Mouse (Mus musculus) heart, embryonic 11.5 days (tissue): ENCODE measurements around the gene Zscan26. TPM values are rescaled to one million over a fixed set of nuclear protein-coding genes. Genes with fewer than 3 reads are reported as not detected.
"Not testable (repeated sequence)": the region's sequence is repeated elsewhere in the genome, so short reads cannot be mapped to it uniquely, and the experiment has no call there.

Source experiments
- ATAC-seq: fragments of 200-750 bp; cut with Nextera tagmentation; replicated peaks from 2 replicates; pipeline ENCODE4 v1.8.0; 2017; ENCODE audit warnings: moderate library complexity; ENCODE audit not compliant: insufficient number of reproducible peaks, low FRiP score, low TSS enrichment
- H3K27ac ChIP-seq: fragments of 300-500 bp; sonication (generic); 2 replicates; pipeline ENCODE4 v1.5.1; 2014; ENCODE audit warnings: mild to moderate bottlenecking, low read depth, low read length
- H3K27me3 ChIP-seq: fragments of 300-500 bp; sonication (generic); 2 replicates; pipeline ENCODE4 v1.6.1; 2014; ENCODE audit warnings: mild to moderate bottlenecking, low read length, mixed read lengths; ENCODE audit not compliant: control insufficient read depth, insufficient read depth
- H3K36me3 ChIP-seq: fragments of 300-500 bp; sonication (generic); 2 replicates; pipeline ENCODE4 v1.6.1; 2014; ENCODE audit warnings: mild to moderate bottlenecking, low read length, moderate library complexity, mixed read lengths; ENCODE audit not compliant: control insufficient read depth, insufficient read depth
- H3K4me1 ChIP-seq: fragments of 300-500 bp; sonication (generic); 2 replicates; pipeline ENCODE4 v1.6.1; 2014; ENCODE audit warnings: low read length; ENCODE audit not compliant: control insufficient read depth, insufficient read depth
- H3K4me2 ChIP-seq: fragments of 300-500 bp; sonication (generic); 2 replicates; pipeline ENCODE4 v1.6.1; 2014; ENCODE audit warnings: mild to moderate bottlenecking, moderate library complexity
- H3K4me3 ChIP-seq: fragments of 300-500 bp; sonication (generic); 2 replicates; pipeline ENCODE4 v1.5.1; 2014; ENCODE audit warnings: low read depth, low read length
- H3K9ac ChIP-seq: fragments of 300-500 bp; sonication (generic); 2 replicates; pipeline ENCODE4 v1.6.1; 2014; ENCODE audit warnings: mild to moderate bottlenecking, low read depth, low read length, moderate library complexity
- H3K9me3 ChIP-seq: fragments of 300-500 bp; sonication (generic); replicated peaks from 2 replicates; pipeline ENCODE4 v1.6.1; 2016; ENCODE audit warnings: low read length; ENCODE audit not compliant: control insufficient read depth
- WGBS: fragments of 180-500 bp; shearing (Covaris S2); extraction: QIAGEN DNeasy Blood & Tissue Kit; methylation state at CpG from one replicate; pipeline ENCODE4 v1.1.7; 2014; ENCODE audit not compliant: insufficient replicate concordance; 5-methylcytosine and 5-hydroxymethylcytosine counted together
- polyA plus RNA-seq: library from polyadenylated mRNA; unstranded; fragments of >200 nt; fragmentation: Nextera tagmentation; extraction: Ambion mirVana; gene quantifications from 2 replicates; pipeline ENCODE4 v1.2.1, GENCODE M21; 2014

Zscan26 gene
- polyA plus RNA-seq, 1 experiment from 2014 or later: 26.7 TPM

DNA sequence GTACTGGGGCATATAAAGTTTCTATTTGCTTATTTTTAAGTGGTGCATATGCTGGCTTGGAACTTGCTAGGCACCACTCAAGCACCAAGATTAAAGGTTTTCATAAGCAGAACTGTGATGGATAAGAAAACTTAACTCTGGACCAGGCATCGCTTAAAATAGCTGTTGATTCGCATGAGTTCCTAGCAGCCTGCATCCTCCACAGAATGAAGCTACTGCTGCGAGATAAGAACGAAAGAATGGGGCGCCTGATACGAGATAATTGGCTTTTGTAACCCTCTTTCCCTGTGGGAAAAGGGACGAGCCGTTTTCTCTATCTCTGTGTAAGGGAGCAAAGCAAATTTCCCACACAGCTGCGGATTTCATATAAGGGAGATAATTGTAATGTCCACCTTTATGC lies 15.6 kb upstream of the Zscan26 start:
- 10% methylated on average over 9 of the region's 9 CpGs for WGBS
- Histone ChIP-seq H3K27me3 (no peaks in the 10 kb centered on the region), H3K4me2 (peak overlapping the region; percentile 99), H3K9me3 (no peaks in the 10 kb centered on the region), H3K4me1 (0 out of 2 replicates have a peak, but pooled peaks cover 2% of the 10 kb centered on the region), H3K9ac (no peak overlapping the region), H3K27ac (no peak overlapping the region), H3K4me3 (peak overlapping the region; percentile 62; the same call in 1 of the 2 replicates), H3K36me3 (no peaks in the 10 kb centered on the region)
- ATAC-seq: no peak

- H3K36me3 ChIP-seq: no peaks in the 10 kb centered on the region
- H3K27ac ChIP-seq: peak within 1 kb of the TSS; percentile 42; the same call in 1 of the 2 replicates
- peak within 1 kb of the TSS; percentile 99 for H3K4me2 ChIP-seq
- ATAC-seq: peak; percentile 98
- H3K4me1 ChIP-seq: 0 out of 2 replicates have a peak, but pooled peaks cover 2% of the 10 kb centered on the region
- under 1% methylated on average over 54 of the region's 54 CpGs for WGBS
- no peaks in the 10 kb centered on the region for H3K9me3 ChIP-seq
- H3K9ac ChIP-seq: peak within 1 kb of the TSS; percentile 84
- peak within 1 kb of the TSS; percentile 62 for H3K4me3 ChIP-seq
- no peaks in the 10 kb centered on the region for H3K27me3 ChIP-seq
These were observed 14.8 kb upstream of the Zscan26 start, which contains the start of gene Nkapl for GRCm38 (mm10) chr13:21468061-21469019. TSS of gene Nkapl (minus strand) at chr13:21468509.

DNA sequence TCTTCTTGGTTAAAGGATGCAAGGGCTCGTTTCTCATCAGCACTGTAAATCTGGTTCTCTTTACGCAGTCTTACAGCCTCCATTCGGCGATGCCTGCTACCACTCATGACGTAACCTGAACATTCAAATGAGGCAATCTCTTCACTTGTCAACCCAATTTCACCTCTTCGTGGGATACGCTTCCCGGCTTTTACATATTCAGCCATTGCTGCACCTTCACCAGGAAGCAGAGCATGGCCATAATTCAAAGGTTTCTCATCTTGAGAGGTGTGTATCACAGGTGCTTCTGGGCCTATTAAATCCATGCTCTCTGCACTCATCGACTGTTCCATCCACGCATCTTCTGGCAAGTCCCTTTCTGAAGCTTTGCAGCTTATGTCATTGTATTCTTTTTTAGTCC lies 13.8 kb upstream of the Zscan26 start:
- Histone ChIP-seq H3K36me3 (no peaks in the 10 kb centered on the region), H3K27me3 (no peaks in the 10 kb centered on the region), H3K9ac (no peak overlapping the region), H3K27ac (no peak overlapping the region), H3K4me2 (no peak overlapping the region), H3K4me3 (no peak overlapping the region), H3K4me1 (0 out of 2 replicates have a peak, but pooled peaks cover 2% of the 10 kb centered on the region), H3K9me3 (no peaks in the 10 kb centered on the region; the same call in 1 of the 2 replicates)
- 79% methylated on average over 10 of the region's 10 CpGs for WGBS
- no peak for ATAC-seq

GRCm38 (mm10) chr13:21462516-21462915 lies 9.0 kb upstream of the Zscan26 start:
- not testable (repeated sequence) for H3K27me3 ChIP-seq, H3K36me3 ChIP-seq, H3K4me2 ChIP-seq, H3K4me1 ChIP-seq, H3K4me3 ChIP-seq, H3K9me3 ChIP-seq, H3K9ac ChIP-seq, H3K27ac ChIP-seq, ATAC-seq
- WGBS: 55% methylated on average over 9 of the region's 9 CpGs

DNA sequence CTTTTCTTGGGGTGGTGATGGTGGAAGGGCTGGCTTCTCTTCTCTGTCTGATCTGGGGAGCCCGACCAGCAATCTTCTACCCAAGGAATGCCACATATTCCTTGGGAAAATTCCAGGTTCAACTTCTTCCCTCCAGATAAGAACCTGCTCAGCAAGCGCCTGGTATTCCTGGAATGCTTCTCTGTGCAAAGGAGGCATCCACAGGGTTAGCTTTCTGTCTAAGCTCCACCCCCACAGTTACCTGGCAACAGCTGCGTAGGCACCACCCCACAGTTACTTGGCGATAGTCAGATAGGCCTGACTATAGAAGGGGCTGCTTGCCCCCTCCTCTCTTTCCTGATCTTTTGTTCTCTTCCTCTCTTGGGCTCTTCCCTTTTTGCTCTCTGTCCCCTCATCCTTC lies 2.8 kb upstream of the Zscan26 start:
- Histone ChIP-seq H3K4me3 (no peak overlapping the region), H3K36me3 (no peaks in the 10 kb centered on the region), H3K27me3 (no peaks in the 10 kb centered on the region), H3K9ac (no peak overlapping the region), H3K27ac (peak overlapping the region; percentile 46; the same call in 1 of the 2 replicates), H3K4me2 (0 out of 2 replicates have a peak overlapping the region, but pooled peaks have one; percentile 16), H3K4me1 (peaks cover 12% of the 10 kb centered on the region), H3K9me3 (no peaks in the 10 kb centered on the region)
- WGBS: 3% methylated on average over 4 of the region's 4 CpGs
- peak; percentile 73; the same call in 1 of the 2 replicates for ATAC-seq

DNA sequence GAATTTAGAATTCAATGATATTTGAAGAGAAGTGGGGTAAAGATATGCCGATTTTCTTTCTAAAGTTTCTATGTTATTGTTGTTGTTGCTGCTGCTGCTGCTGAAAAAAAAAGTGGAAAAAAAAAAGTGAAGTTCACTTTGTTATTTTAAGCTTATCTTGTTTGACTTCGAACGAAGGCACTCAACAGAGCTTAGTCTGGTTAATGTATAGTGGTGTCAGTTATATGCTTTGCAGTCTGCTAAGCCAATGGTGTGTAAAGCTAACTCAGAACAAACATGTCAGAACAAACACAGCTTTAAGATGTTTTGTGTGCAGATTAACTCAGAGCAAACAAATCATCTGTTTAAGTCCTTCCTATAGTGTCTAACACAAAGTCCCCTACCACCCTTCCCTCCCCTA lies 603 bp upstream of the Zscan26 start:
- WGBS: 47% methylated on average over 3 of the region's 3 CpGs
- Histone ChIP-seq H3K4me1 (peaks cover 12% of the 10 kb centered on the region), H3K9ac (no peak overlapping the region), H3K27ac (peak overlapping the region; percentile 78; the same call in 1 of the 2 replicates), H3K36me3 (0 out of 2 replicates have a peak, but pooled peaks cover under 1% of the 10 kb centered on the region), H3K4me3 (peak overlapping the region; percentile 86; the same call in 1 of the 2 replicates), H3K27me3 (no peaks in the 10 kb centered on the region), H3K4me2 (peak overlapping the region; percentile 74), H3K9me3 (no peaks in the 10 kb centered on the region)
- no peak for ATAC-seq

GRCm38 (mm10) chr13:21453042-21453441 lies 488 bp downstream of the Zscan26 start:
- Histone ChIP-seq H3K4me3 (peak overlapping the region; percentile 86), H3K9ac (peak overlapping the region; percentile 88), H3K27ac (peak overlapping the region; percentile 78), H3K9me3 (no peaks in the 10 kb centered on the region), H3K4me2 (peak overlapping the region; percentile 74), H3K4me1 (peaks cover 12% of the 10 kb centered on the region), H3K36me3 (peaks cover 5% of the 10 kb centered on the region; the same call in 1 of the 2 replicates), H3K27me3 (no peaks in the 10 kb centered on the region)
- WGBS: 3% methylated on average over 13 of the region's 13 CpGs
- ATAC-seq: no peak

DNA sequence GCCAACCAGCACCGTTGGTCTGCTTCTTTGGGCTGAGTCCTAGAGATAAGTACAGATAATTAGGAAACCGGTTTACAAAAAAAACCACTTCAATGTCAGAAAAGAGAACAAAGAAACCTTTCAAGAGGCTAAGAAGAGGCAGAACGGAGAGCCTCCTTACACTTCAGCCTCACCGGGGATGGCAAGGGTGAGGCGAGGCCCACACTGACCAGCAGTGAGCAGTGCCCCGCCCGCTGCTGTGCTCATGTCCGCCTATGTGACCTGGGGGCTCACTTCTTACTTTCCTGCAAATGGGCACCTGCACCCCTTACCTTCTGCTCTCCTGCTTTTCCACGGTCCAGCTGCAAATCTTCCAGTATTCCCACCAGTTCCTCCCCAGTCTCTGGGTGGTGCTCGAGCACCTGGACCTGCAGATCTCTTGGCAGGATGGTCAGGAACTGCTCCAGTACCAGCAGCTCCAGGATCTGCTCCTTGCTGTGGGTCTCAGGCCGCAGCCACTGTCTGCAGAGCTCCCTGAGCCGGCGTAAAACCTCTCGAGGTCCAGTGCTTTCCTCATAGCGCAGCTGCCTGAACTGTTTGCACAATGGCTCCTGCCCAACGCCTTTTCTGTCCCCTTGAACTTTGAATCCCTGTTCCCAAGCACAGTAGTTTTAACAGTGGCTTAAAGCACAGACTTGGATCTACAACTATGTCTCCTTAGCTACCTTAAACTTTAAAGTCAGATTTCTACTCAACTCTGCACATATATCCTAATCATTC lies 5.5 kb downstream of the Zscan26 start:
- peaks cover 29% of the 10 kb centered on the region for H3K36me3 ChIP-seq

More for the DNA sequence above, 5.5 kb downstream of the Zscan26 start:
- Histone ChIP-seq H3K4me2 (no peak overlapping the region), H3K9ac (no peak overlapping the region), H3K4me1 (peaks cover 6% of the 10 kb centered on the region; the same call in 1 of the 2 replicates), H3K4me3 (no peak overlapping the region), H3K27ac (no peak overlapping the region), H3K27me3 (no peaks in the 10 kb centered on the region), H3K9me3 (no peaks in the 10 kb centered on the region)
- no peak for ATAC-seq
- WGBS: 78% methylated on average over 16 of the region's 16 CpGs
